Mouse (Mus musculus) MEL (cell line): ENCODE data around the gene Creb1. TPM values are rescaled to one million over a fixed set of nuclear protein-coding genes. Genes with fewer than 3 reads are reported as not detected.

Experiments
- DNase-seq: peaks from one replicate; pipeline ENCODE4 v3.0.0; 2011; ENCODE audit warnings: low read depth, low spot score
- H3K27ac ChIP-seq: 2 replicates; pipeline ENCODE4 v1.5.1; 2012; ENCODE audit warnings: low read depth, mild to moderate bottlenecking, control low read depth, low read length, moderate library complexity; ENCODE audit not compliant: control insufficient read depth
- H3K27me3 ChIP-seq, 2 experiments: fragments of 150-350 bp in 1 of 2; sonication (generic) in 1 of 2; 2 replicates each; pipeline ENCODE4 v1.6.1; 2012; ENCODE audit warnings: low read length in 2 of 2, mild to moderate bottlenecking in 2 of 2, improper control_type of control experiment in 1 of 2, moderate library complexity in 1 of 2; ENCODE audit not compliant: insufficient read depth in 2 of 2, control insufficient read depth in 1 of 2
- H3K36me3 ChIP-seq, 2 experiments: 2 replicates each; pipeline ENCODE4 v1.6.1; 2012 to 2014; ENCODE audit warnings: low read length in 2 of 2, improper control_type of control experiment in 1 of 2, inconsistent platforms in 1 of 2, mild to moderate bottlenecking in 1 of 2; ENCODE audit not compliant: insufficient read depth in 2 of 2, control insufficient read depth in 1 of 2
- H3K4me1 ChIP-seq, 2 experiments: fragments of 150-350 bp in 1 of 2; sonication (generic) in 1 of 2; 2 replicates each; pipeline ENCODE4 v1.6.1; 2012; ENCODE audit warnings: low read length in 2 of 2, improper control_type of control experiment in 1 of 2, mild to moderate bottlenecking in 1 of 2; ENCODE audit not compliant: insufficient read depth in 2 of 2, control insufficient read depth in 1 of 2
- H3K4me3 ChIP-seq, 2 experiments: fragments of 150-350 bp in 1 of 2; sonication (generic) in 1 of 2; 2 replicates each; pipeline ENCODE4 v1.5.1; 2012; ENCODE audit warnings: low read depth in 2 of 2, low read length in 2 of 2, mild to moderate bottlenecking in 2 of 2, moderate library complexity in 2 of 2, control low read depth in 1 of 2, improper control_type of control experiment in 1 of 2; ENCODE audit not compliant: control insufficient read depth in 1 of 2, insufficient read depth in 1 of 2
- H3K79me2 ChIP-seq: 2 replicates; pipeline ENCODE4 v1.6.1; 2012; ENCODE audit warnings: mild to moderate bottlenecking, low read length, moderate library complexity; ENCODE audit not compliant: control insufficient read depth, poor library complexity, insufficient read depth
- H3K9ac ChIP-seq: 2 replicates; pipeline ENCODE4 v1.6.1; 2012; ENCODE audit warnings: low read depth, mild to moderate bottlenecking, control low read depth, low read length, moderate library complexity; ENCODE audit not compliant: control insufficient read depth, poor library complexity, severe bottlenecking
- H3K9me3 ChIP-seq: fragments of 150-350 bp; sonication (generic); replicated peaks from 2 replicates; pipeline ENCODE4 v1.6.1; 2012; ENCODE audit warnings: mild to moderate bottlenecking, low read length, improper control_type of control experiment, moderate library complexity; ENCODE audit not compliant: insufficient read depth
- BHLHE40 ChIP-seq: IDR thresholded peaks from 2 replicates; pipeline ENCODE4 v1.6.1; 2012; ENCODE audit warnings: low read depth, mild to moderate bottlenecking, inconsistent platforms, low read length, improper control_type of control experiment, borderline replicate concordance
- CHD2 ChIP-seq: IDR thresholded peaks from 2 replicates; pipeline ENCODE4 v1.6.1; 2011; ENCODE audit warnings: low read length, improper control_type of control experiment
- CTCF ChIP-seq, 3 experiments: IDR thresholded peaks in 2 of 3; conservative IDR thresholded peaks in 1 of 3; 2 replicates each; pipeline ENCODE4 v1.5.1; 2011 to 2012; ENCODE audit warnings: low read length in 3 of 3, low read depth in 2 of 3, mild to moderate bottlenecking in 2 of 3, improper control_type of control experiment in 1 of 3, inconsistent platforms in 1 of 3, mixed read lengths in 1 of 3, moderate library complexity in 1 of 3; ENCODE audit not compliant: control insufficient read depth in 1 of 3, insufficient read depth in 1 of 3, poor library complexity in 1 of 3, severe bottlenecking in 1 of 3
- E2F4 ChIP-seq: IDR thresholded peaks from 2 replicates; pipeline ENCODE4 v1.6.1; 2011; ENCODE audit warnings: low read depth, low read length, improper control_type of control experiment, borderline replicate concordance
- ETS1 ChIP-seq: IDR thresholded peaks from 2 replicates; pipeline ENCODE4 v1.6.1; 2012; ENCODE audit warnings: low read depth, mild to moderate bottlenecking, inconsistent platforms, low read length, improper control_type of control experiment, moderate library complexity
- GABPA ChIP-seq: IDR thresholded peaks from 2 replicates; pipeline ENCODE4 v1.6.1; 2012; ENCODE audit warnings: low read depth, mild to moderate bottlenecking, inconsistent platforms, low read length, improper control_type of control experiment, moderate library complexity
- GATA1 ChIP-seq: IDR thresholded peaks from 2 replicates; pipeline ENCODE4 v1.6.1; 2011; ENCODE audit warnings: low read depth, low read length, improper control_type of control experiment
- HCFC1 ChIP-seq: IDR thresholded peaks from 2 replicates; pipeline ENCODE4 v1.6.1; 2012; ENCODE audit warnings: low read depth, mild to moderate bottlenecking, inconsistent platforms, low read length, improper control_type of control experiment, moderate library complexity
- MAX ChIP-seq: IDR thresholded peaks from 2 replicates; pipeline ENCODE4 v1.6.1; 2011; ENCODE audit warnings: low read length, improper control_type of control experiment
- MAZ ChIP-seq: IDR thresholded peaks from 2 replicates; pipeline ENCODE4 v1.6.1; 2012; ENCODE audit warnings: low read depth, mild to moderate bottlenecking, inconsistent platforms, low read length, improper control_type of control experiment
- MXI1 ChIP-seq: IDR thresholded peaks from 2 replicates; pipeline ENCODE4 v1.6.1; 2011; ENCODE audit warnings: mild to moderate bottlenecking, low read depth, low read length, improper control_type of control experiment
- MYB ChIP-seq: IDR thresholded peaks from 2 replicates; pipeline ENCODE4 v1.6.1; 2011; ENCODE audit warnings: mild to moderate bottlenecking, low read depth, low read length, improper control_type of control experiment
- MYC ChIP-seq: IDR thresholded peaks from 2 replicates; pipeline ENCODE4 v1.6.1; 2011; ENCODE audit warnings: low read depth, mild to moderate bottlenecking, low read length, improper control_type of control experiment, moderate library complexity
- NRF1 ChIP-seq: IDR thresholded peaks from 2 replicates; pipeline ENCODE4 v1.6.1; 2014; ENCODE audit warnings: low read depth, mild to moderate bottlenecking, inconsistent platforms, low read length, improper control_type of control experiment, moderate library complexity; ENCODE audit not compliant: poor library complexity, insufficient read depth, severe bottlenecking
- POLR2A ChIP-seq, 2 experiments: IDR thresholded peaks; 2 replicates each; pipeline ENCODE4 v1.6.1; 2011 to 2012; ENCODE audit warnings: low read length in 2 of 2, mild to moderate bottlenecking in 2 of 2, control low read depth in 1 of 2, improper control_type of control experiment in 1 of 2, low read depth in 1 of 2, moderate library complexity in 1 of 2; ENCODE audit not compliant: control insufficient read depth in 1 of 2, insufficient read depth in 1 of 2, poor library complexity in 1 of 2
- POLR2AphosphoS2 ChIP-seq: IDR thresholded peaks from 2 replicates; pipeline ENCODE4 v1.6.1; 2011; ENCODE audit warnings: low read length, improper control_type of control experiment
- RAD21 ChIP-seq: IDR thresholded peaks from 2 replicates; pipeline ENCODE4 v1.6.1; 2011; ENCODE audit warnings: mild to moderate bottlenecking, low read depth, low read length, improper control_type of control experiment
- RCOR1 ChIP-seq: IDR thresholded peaks from 2 replicates; pipeline ENCODE4 v1.6.1; 2012; ENCODE audit warnings: low read depth, mild to moderate bottlenecking, inconsistent platforms, low read length, improper control_type of control experiment
- SIN3A ChIP-seq: IDR thresholded peaks from 2 replicates; pipeline ENCODE4 v1.6.1; 2012; ENCODE audit warnings: low read length, improper control_type of control experiment, inconsistent platforms
- TAL1 ChIP-seq: IDR thresholded peaks from 2 replicates; pipeline ENCODE4 v1.6.1; 2012; ENCODE audit warnings: mild to moderate bottlenecking, inconsistent platforms, low read length, moderate library complexity, mixed read lengths
- TBP ChIP-seq: IDR thresholded peaks from 2 replicates; pipeline ENCODE4 v1.8.0; 2011; ENCODE audit warnings: low read depth, low read length, improper control_type of control experiment
- TCF12 ChIP-seq: IDR thresholded peaks from 2 replicates; pipeline ENCODE4 v1.6.1; 2014; ENCODE audit warnings: low read depth, mild to moderate bottlenecking, inconsistent platforms, low read length, improper control_type of control experiment, moderate library complexity
- UBTF ChIP-seq: IDR thresholded peaks from 2 replicates; pipeline ENCODE4 v1.6.1; 2012; ENCODE audit warnings: low read depth, mild to moderate bottlenecking, inconsistent platforms, low read length, improper control_type of control experiment, moderate library complexity, borderline replicate concordance; ENCODE audit not compliant: insufficient read depth
- USF2 ChIP-seq, 2 experiments: IDR thresholded peaks; 2 replicates each; pipeline ENCODE4 v1.6.1; 2011 to 2012; ENCODE audit warnings: improper control_type of control experiment in 2 of 2, low read length in 2 of 2, borderline replicate concordance in 1 of 2, inconsistent platforms in 1 of 2, low read depth in 1 of 2, mild to moderate bottlenecking in 1 of 2; ENCODE audit not compliant: insufficient read depth in 1 of 2
- ZMIZ1 ChIP-seq: IDR thresholded peaks from 2 replicates; pipeline ENCODE4 v1.6.1; 2012; ENCODE audit warnings: low read depth, mild to moderate bottlenecking, inconsistent platforms, low read length, improper control_type of control experiment, moderate library complexity
- polyA plus RNA-seq, 2 experiments: library from polyadenylated mRNA; stranded (reverse) in 1 of 2; unstranded in 1 of 2; fragments of >175 nt in 1 of 2; fragments of >200 nt in 1 of 2; gene quantifications; 2 replicates each; pipeline versions ENCODE4 v1.2.1 to v1.2.4; 2012; ENCODE audit warnings: low replicate concordance in 2 of 2, low read depth in 1 of 2; ENCODE audit not compliant: insufficient read length in 2 of 2, insufficient read depth in 1 of 2, missing spikeins in 1 of 2
- total RNA-seq: library from RNA; depleted of rRNA; stranded (reverse); fragments of 300-350 nt; gene quantifications from 2 replicates; pipeline ENCODE4 v1.2.3, GENCODE M21; 2012

Creb1 gene
- total and polyA plus RNA-seq, 3 experiments, result 21.8 to 49.1 (median 22.8) TPM

DNA sequence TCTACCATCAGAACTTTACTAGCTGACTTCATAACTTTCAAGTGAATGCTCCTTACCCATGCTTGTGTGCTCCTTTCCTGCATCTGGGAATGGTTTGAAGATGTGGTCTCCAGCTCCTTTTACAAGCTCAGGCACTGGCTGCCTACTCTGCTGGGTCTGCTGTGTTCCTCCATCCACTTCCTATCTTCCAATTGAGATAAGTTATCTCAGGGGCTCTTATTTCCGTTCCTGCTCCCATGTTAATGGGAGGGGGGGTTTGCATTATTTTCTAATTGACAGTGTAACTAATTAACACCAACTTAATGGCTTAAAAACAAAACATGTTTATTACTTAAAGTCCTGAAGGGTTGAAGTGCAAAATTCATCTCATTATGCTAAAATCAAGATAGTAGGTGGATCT, 13.1 kb upstream of the Creb1 start (continued):
- peak; percentile 64; the same call in 1 of the 2 replicates for TF ChIP-seq RCOR1

DNA sequence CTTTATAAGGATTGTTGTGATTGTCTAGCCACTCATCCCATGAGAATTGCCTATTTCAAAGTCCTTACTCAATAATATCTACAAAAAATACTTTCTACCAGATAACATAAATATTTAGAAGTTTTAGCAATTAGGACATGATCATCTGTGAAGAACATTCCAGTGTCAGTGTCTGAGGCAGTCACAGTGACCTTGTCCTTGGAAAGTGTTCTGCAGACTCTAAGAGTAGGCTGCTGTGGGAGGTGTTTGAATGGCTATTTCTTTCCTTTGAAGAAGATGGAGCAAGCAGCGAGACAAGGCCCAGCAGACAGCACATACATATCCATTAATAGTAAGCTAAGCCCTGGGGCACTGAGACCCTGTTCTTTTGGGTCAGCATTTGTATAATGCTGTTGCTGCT, 12.5 kb upstream of the Creb1 start:
- Histone ChIP-seq H3K4me3 (no peak overlapping the region), H3K9me3 (no peaks in the 10 kb centered on the region), H3K36me3 (peaks cover 0 to 12% of the 10 kb centered on the region in 2 experiments; a peak in 2 of 4 replicates), H3K79me2 (no peaks in the 10 kb centered on the region)
- no peak for TF ChIP-seq GABPA
- TF ChIP-seq RCOR1, result no peak
- no peak for TF ChIP-seq MXI1
- TF ChIP-seq, all 39 proteins: peak for 0
- H3K4me1 ChIP-seq, result peaks cover 4 to 8% of the 10 kb centered on the region in 2 experiments
- no peak overlapping the region for H3K27ac ChIP-seq
- no peak overlapping the region for H3K9ac ChIP-seq
- no peaks in the 10 kb centered on the region for H3K27me3 ChIP-seq
- no peak for DNase-seq

DNA sequence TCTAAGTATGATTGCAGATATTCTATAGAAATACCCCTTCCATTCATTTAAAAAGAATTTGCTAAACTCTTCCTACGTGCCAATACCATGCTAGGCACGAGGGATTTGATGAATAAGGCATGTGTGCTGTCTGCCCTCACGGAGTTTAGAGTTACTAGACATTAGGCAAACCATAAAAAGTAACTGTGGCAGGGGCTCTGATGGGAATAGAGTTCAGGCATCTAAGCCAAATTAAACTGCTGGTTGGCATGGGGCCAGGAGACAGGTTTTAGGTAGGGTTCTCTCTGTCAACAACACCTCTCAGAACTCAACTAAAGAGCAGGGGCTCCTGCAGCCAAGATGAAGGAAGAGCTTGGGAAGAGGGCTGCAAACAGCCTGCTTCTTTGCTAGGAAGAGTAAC, 10.7 kb upstream of the Creb1 start:
- H3K9me3 ChIP-seq, result no peaks in the 10 kb centered on the region
- peaks cover 0 to 13% of the 10 kb centered on the region in 2 experiments; a peak in 2 of 4 replicates for H3K36me3 ChIP-seq
- TF ChIP-seq RAD21, result no peak
- no peak for TF ChIP-seq E2F4
- no peak for TF ChIP-seq CTCF (IDR thresholded peaks at IDR 0.05 in 2 of 3, conservative IDR thresholded peaks at IDR 0.05 in 1 of 3; ENCODE audit: control insufficient read depth in 1 of 3, insufficient read depth in 1 of 3, low read depth in 2 of 3, low read length in 3 of 3, poor library complexity in 1 of 3, severe bottlenecking in 1 of 3)
- TF ChIP-seq MYB, result no peak
- TF ChIP-seq POLR2AphosphoS2, result no peak
- TF ChIP-seq TAL1, result no peak
- no peak for TF ChIP-seq MXI1
- no peak overlapping the region for H3K27ac ChIP-seq
- no peak overlapping the region for H3K4me3 ChIP-seq
- no peaks in the 10 kb centered on the region for H3K79me2 ChIP-seq
- no peaks in the 10 kb centered on the region for H3K27me3 ChIP-seq
- no peak for DNase-seq
- H3K4me1 ChIP-seq, result peaks cover 4 to 8% of the 10 kb centered on the region in 2 experiments
- H3K9ac ChIP-seq, result no peak overlapping the region

DNA sequence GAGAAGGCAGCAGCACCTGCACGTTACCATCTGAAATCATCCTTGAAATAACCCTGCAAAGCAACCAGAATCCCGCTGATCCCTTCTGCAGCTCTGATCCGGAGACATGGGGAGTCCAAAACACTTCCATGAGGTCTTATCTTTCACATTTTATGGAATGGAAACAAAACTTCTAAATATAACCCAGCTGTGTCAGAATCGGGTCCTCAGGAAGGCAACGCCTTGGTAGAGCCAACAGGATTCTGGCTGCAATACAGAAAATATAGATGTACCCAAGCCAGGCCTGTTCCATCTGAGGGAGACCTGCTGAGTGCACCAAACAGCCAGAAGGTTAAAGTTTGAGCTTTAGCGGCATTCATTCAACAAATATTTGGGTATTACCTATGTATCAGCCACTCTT, 9.8 kb upstream of the Creb1 start:
- Histone ChIP-seq H3K9me3 (no peaks in the 10 kb centered on the region), H3K4me3 (no peak overlapping the region), H3K9ac (no peak overlapping the region), H3K79me2 (no peaks in the 10 kb centered on the region), H3K4me1 (peaks cover 8 to 14% of the 10 kb centered on the region in 2 experiments), H3K27me3 (no peaks in the 10 kb centered on the region), H3K27ac (no peak overlapping the region), H3K36me3 (peaks cover 0 to 21% of the 10 kb centered on the region in 2 experiments; a peak in 2 of 4 replicates)
- no peak for TF ChIP-seq SIN3A
- TF ChIP-seq HCFC1, result no peak
- no peak for TF ChIP-seq MYC
- no peak for TF ChIP-seq BHLHE40
- TF ChIP-seq NRF1, result no peak
- TF ChIP-seq ZMIZ1, result no peak
- TF ChIP-seq GATA1, result no peak
- no peak for TF ChIP-seq E2F4
- no peak for TF ChIP-seq MAZ
- no peak for TF ChIP-seq POLR2A (IDR thresholded peaks at IDR 0.05; ENCODE audit: control insufficient read depth in 1 of 2, insufficient read depth in 1 of 2, low read depth in 1 of 2, low read length in 2 of 2, poor library complexity in 1 of 2)
- no peak for TF ChIP-seq ETS1
- no peak for TF ChIP-seq TAL1
- no peak for TF ChIP-seq CHD2
- TF ChIP-seq MXI1, result no peak
- TF ChIP-seq MAX, result no peak
- TF ChIP-seq RAD21, result no peak
- TF ChIP-seq UBTF, result no peak
- TF ChIP-seq TBP, result no peak
- TF ChIP-seq TCF12, result no peak
- TF ChIP-seq USF2 (IDR thresholded peaks at IDR 0.05; ENCODE audit: borderline replicate concordance in 1 of 2, insufficient read depth in 1 of 2, low read depth in 1 of 2, low read length in 2 of 2), result no peak
- DNase-seq, result no peak
